Comparison of ENCODE assay signal across 8 mouse cellular contexts in genomic region chr7:142016562-142016961, GRCm38 (mm10). TPM values are rescaled to one million over a fixed set of nuclear protein-coding genes. Genes with fewer than 3 reads are reported as not detected.
DNase-seq lines count a peak whose midpoint lies in the region; ATAC-seq and TF ChIP-seq lines count a peak whose summit lies in the region.
"Had no signal": no experiment of that assay in that cellular context is flagged by ENCODE, and none has a peak within 500 bp of the region (broad histone marks: within the 10 kb centered on the region; RNA-seq: fewer than 3 reads in every experiment).

No protein-coding gene starts in this region.

- 37% methylated on average over 1 of the region's 1 CpGs for WGBS in lung, embryonic 16.5 days

- no peak overlapping the region for H3K9ac ChIP-seq in CH12.LX (ENCODE audit: insufficient read depth, low read depth)
- no peak overlapping the region for H3K9ac ChIP-seq in lung, embryonic 16.5 days (ENCODE audit: low read length)
- H3K9ac ChIP-seq: hindbrain, embryonic 15.5 days had no signal

- H3K4me1 ChIP-seq in CH12.LX (ENCODE audit: control insufficient read depth in 1 of 2, insufficient read depth in 2 of 2): peaks cover 2 to 3% of the 10 kb centered on the region in 2 experiments; a peak in 1 of 4 replicates
- peaks cover 13% of the 10 kb centered on the region; the same call in 1 of the 2 replicates for H3K4me1 ChIP-seq in lung, embryonic 16.5 days (replicated peaks; ENCODE audit: control insufficient read depth, insufficient read depth, low read length)
- H3K4me1 ChIP-seq: hindbrain, embryonic 15.5 days had no signal

- no peak for TF ChIP-seq POLR2A in CH12.LX (IDR thresholded peaks at IDR 0.05; ENCODE audit: low read depth, low read length)

- no peaks in the 10 kb centered on the region; the same call in 1 of the 2 replicates for H3K79me2 ChIP-seq in CH12.LX (replicated peaks; ENCODE audit: control insufficient read depth, extremely low read depth, insufficient read depth, poor library complexity, severe bottlenecking)

- no peak overlapping the region for H3K4me3 ChIP-seq in CH12.LX (replicated peaks in 1 of 3; ENCODE audit: low read depth in 2 of 3, low read length in 2 of 3, poor library complexity in 1 of 3)
- no peak overlapping the region for H3K4me3 ChIP-seq in lung, embryonic 16.5 days (ENCODE audit: low read length)
- H3K4me3 ChIP-seq: hindbrain, embryonic 15.5 days had no signal

- H3K9me3 ChIP-seq in CH12.LX (replicated peaks; ENCODE audit: low read length): no peaks in the 10 kb centered on the region
- H3K9me3 ChIP-seq in lung, embryonic 16.5 days (ENCODE audit: control insufficient read depth, low read length): no peaks in the 10 kb centered on the region
- H3K9me3 ChIP-seq: hindbrain, embryonic 15.5 days had no signal

- TF ChIP-seq EP300 in CH12.LX (IDR thresholded peaks at IDR 0.05; ENCODE audit: low read length): no peak

- ATAC-seq in erythroid progenitor cell, adult 5-6 weeks (replicated peaks; ENCODE audit: low FRiP score, poor library complexity, severe bottlenecking): peak; percentile 52; the same call in 1 of the 2 replicates
- ATAC-seq in lung, embryonic 16.5 days (ENCODE audit: low read depth): 0 out of 2 replicates have a peak, but pooled peaks have one; percentile 36

- peaks cover 17 to 60% of the 10 kb centered on the region in 2 experiments for H3K36me3 ChIP-seq in CH12.LX (replicated peaks in 1 of 2; ENCODE audit: control insufficient read depth in 1 of 2, insufficient read depth in 1 of 2, low read length in 1 of 2)
- H3K36me3 ChIP-seq in lung, embryonic 16.5 days (ENCODE audit: control insufficient read depth, insufficient read depth, low read length): peaks cover 10% of the 10 kb centered on the region; the same call in 1 of the 2 replicates
- H3K36me3 ChIP-seq: hindbrain, embryonic 15.5 days had no signal

- TF ChIP-seq CTCF in CH12.LX (conservative IDR thresholded peaks at IDR 0.05 in 1 of 2, IDR thresholded peaks at IDR 0.05 in 1 of 2; ENCODE audit: low read depth in 2 of 2, low read length in 2 of 2): peak; percentile 61 to 77

- DNase-seq in kidney, adult 9 months: peak; percentile 35
- no peak for DNase-seq in kidney, adult 11 months
- peak; percentile 43 for DNase-seq in CH12.LX (ENCODE audit: extremely low read depth)
- DNase-seq in R1 (ENCODE audit: low read depth, low spot score): peak; percentile 59
- DNase-seq in thymus, postnatal 4 days: peak; percentile 74

- no peak overlapping the region for H3K4me2 ChIP-seq in CH12.LX (ENCODE audit: insufficient read depth, low read depth, poor library complexity, severe bottlenecking)
- H3K4me2 ChIP-seq in lung, embryonic 16.5 days (ENCODE audit: low read depth, low read length): no peak overlapping the region
- H3K4me2 ChIP-seq: hindbrain, embryonic 15.5 days had no signal

- TF ChIP-seq RAD21 in CH12.LX (IDR thresholded peaks at IDR 0.05; ENCODE audit: low read depth, low read length): peak; percentile 44

- dilution Hi-C loops in CH12.LX (cut with MboI; ENCODE audit: extremely low pct_ligation_motif_present, extremely low pct_unique_long_range_greater_than_20kb, low sequenced_read_pairs): no loop called here

- H3K27me3 ChIP-seq in CH12.LX (replicated peaks): no peaks in the 10 kb centered on the region
- no peaks in the 10 kb centered on the region for H3K27me3 ChIP-seq in lung, embryonic 16.5 days (ENCODE audit: control insufficient read depth, insufficient read depth, low read depth, low read length)
- H3K27me3 ChIP-seq: hindbrain, embryonic 15.5 days had no signal

- in situ Hi-C loops in CH12.LX (cut with MboI; ENCODE audit: low pct_ligation_motif_present, low pct_unique_long_range_greater_than_20kb, low sequenced_read_pairs): no loop called here

- no peak overlapping the region for H3K27ac ChIP-seq in CH12.LX (ENCODE audit: insufficient read depth, low read depth)
- H3K27ac ChIP-seq in lung, embryonic 16.5 days (ENCODE audit: low read length): no peak overlapping the region
- H3K27ac ChIP-seq: hindbrain, embryonic 15.5 days had no signal

TF ChIP-seq in CH12.LX, 34 proteins besides CTCF, POLR2A, EP300 and RAD21:
- peak; percentile 44; the same call in 1 of the 2 replicates for TF ChIP-seq MAX (IDR thresholded peaks at IDR 0.05; ENCODE audit: low read length)
- TF ChIP-seq CHD2 (IDR thresholded peaks at IDR 0.05; ENCODE audit: low read length): no peak
- TF ChIP-seq E2F4 (IDR thresholded peaks at IDR 0.05; ENCODE audit: insufficient replicate concordance, low read depth, low read length): no peak
- TF ChIP-seq HCFC1 (IDR thresholded peaks at IDR 0.05; ENCODE audit: low read depth, low read length): no peak
- no peak for TF ChIP-seq ZKSCAN1 (IDR thresholded peaks at IDR 0.05; ENCODE audit: borderline replicate concordance, low read depth, low read length)
- TF ChIP-seq SMC3 (IDR thresholded peaks at IDR 0.05; ENCODE audit: low read depth, low read length): peak; percentile 64

RNA-seq across cellular contexts. Expression of gene Mob2, which starts 44.3 kb away (rescaled TPM):
- total RNA-seq in CH12.LX (2012; rRNA removed): 22.4 and 25.9 TPM in 2 replicates
- total RNA-seq in CH12.LX (2014; rRNA removed): 30.5 and 33.2 TPM in 2 replicates
- polyA plus RNA-seq in CH12.LX (2012; ENCODE audit: insufficient read length, low read depth): 26.3 and 27.3 TPM in 2 replicates
- 74.6 and 92.6 TPM in 2 replicates for total RNA-seq in erythroid progenitor cell, adult 5-6 weeks (2015; ENCODE audit: low replicate concordance)
- 59.1 and 69.3 TPM in 2 replicates for total RNA-seq in erythroid progenitor cell, adult 5-6 weeks (2017; ENCODE audit: low replicate concordance)
- polyA plus RNA-seq in lung, embryonic 16.5 days (2015; fragmentation: Nextera tagmentation; extraction: Ambion mirVana): 76.3 and 83.9 TPM in 2 replicates
